Mouse (Mus musculus) E14TG2a.4 (cell line): ENCODE data around the gene Kng1.

Experiments
- CTCF ChIP-seq: conservative IDR thresholded peaks from 2 replicates; pipeline ENCODE4 v1.5.1; 2014; ENCODE audit warnings: low read length
- POU5F1 ChIP-seq: IDR thresholded peaks from 2 replicates; pipeline ENCODE4 v1.6.1; 2014; ENCODE audit warnings: low read length, borderline replicate concordance

DNA sequence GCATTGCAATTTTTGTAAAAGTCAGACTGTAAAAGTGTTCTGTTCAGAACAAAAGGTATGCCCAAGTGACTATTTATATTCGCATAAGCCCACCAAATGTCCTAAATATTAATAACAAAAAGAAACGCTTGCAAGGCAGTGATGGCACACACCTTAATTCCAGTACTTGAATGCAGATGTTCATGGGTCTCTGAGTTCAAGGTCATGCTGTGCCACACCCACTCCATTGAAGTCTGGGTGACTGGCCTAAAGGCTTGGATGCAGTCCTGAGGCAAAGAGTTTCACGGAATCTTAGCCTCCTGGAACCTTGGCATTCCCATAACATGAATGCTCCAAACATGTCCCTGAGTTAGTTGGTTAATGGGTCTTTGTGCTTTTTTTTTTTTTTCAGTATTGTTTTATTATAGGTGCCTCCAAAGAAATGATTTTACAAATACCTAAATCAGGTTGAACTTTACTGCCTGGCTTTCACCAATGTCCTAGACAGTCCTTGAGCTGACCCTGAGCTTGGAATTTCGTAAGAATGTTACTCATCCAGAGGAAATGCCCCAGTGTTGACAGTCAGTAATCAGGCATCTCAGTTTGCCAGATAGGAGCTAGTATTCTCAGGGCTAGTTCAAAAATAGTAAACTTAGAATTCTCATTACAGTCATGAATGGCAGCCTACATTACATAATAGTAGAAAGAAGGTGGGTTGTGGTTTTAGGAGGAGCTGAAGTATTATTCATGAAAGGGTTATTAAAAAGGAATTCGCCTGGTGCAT is 26.8 kb upstream of the Kng1 start:
- TF ChIP-seq CTCF = no peak
- TF ChIP-seq POU5F1 = no peak
